Mouse (Mus musculus): ENCODE data around the gene Th.

- TF ChIP-seq CTCF (IDR thresholded peaks at IDR 0.05; ENCODE audit: borderline replicate concordance, extremely low read depth, insufficient read depth, insufficient read length) (peak; percentile 100), POLR2A (IDR thresholded peaks at IDR 0.05; ENCODE audit: borderline replicate concordance, extremely low read depth, insufficient read depth, insufficient read length, poor library complexity, severe bottlenecking) (no peak)
Observed at GRCm38 (mm10) chr7:142918641-142919628, 12.0 kb downstream of the Th start.
